Mouse (Mus musculus): ENCODE results near the gene Tyro3. TPM values are rescaled to one million over a fixed set of nuclear protein-coding genes. Genes with fewer than 3 reads are reported as not detected.

Gene Tyro3
- total RNA-seq, 4 experiments from 2014 or later, result 86.0 to 95.4 (median 91.3) TPM

DNA sequence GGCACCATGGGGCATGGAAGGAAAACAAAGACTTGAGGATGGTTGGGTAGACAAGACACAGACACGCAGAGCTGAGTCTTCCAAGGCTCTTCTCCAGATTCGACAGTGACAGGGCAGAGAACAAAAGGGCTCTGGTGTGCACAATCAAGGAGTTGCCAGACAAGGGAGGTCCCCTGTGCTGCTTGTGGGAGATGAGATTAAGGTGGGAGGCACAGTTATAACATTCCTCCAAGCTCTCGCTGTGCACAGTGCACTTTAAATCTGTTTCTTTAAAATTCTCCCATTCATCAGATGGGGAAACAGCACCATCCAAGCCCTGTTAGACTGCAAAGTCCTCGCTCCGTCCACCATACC, 6.7 kb downstream of the Tyro3 start:
- DNase-seq (ENCODE audit: low spot score in 2 of 2), result no peak

DNA sequence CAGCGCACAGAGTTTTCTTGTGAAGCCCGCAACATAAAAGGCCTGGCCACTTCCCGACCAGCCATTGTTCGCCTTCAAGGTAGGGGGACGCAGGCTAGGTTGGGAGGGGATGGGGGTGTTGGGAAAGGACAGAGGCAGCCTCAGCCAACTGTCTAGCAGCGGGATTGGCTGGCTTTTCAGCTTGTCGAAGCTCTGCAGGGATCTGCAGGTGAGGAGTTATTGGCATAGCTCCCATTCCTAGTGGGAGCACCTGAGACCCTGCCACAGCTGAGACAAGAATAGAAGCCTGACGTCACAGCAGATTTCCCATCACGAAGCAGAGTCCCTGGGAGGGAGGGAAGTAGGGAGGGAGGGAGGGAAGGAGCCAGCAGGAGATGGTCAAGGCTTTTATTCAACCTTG, 7.2 kb downstream of the Tyro3 start:
- no peak for DNase-seq (ENCODE audit: low spot score in 2 of 2)

DNA sequence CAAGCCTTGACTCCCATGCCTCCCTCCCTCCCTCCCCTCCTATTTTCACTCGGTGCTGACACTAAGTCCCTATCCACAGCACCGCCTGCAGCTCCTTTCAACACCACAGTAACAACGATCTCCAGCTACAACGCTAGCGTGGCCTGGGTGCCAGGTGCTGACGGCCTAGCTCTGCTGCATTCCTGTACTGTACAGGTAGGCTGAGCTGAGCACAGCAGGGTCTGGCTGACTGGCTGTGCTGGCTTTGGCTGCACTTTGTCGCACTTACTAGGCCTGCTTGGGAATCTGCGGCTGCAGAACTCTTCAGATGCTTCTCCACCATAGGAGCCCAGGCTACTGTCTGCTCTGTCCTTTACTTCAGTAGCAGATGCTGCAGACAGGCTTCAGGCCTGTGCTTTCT, 8.0 kb downstream of the Tyro3 start:
- DNase-seq (ENCODE audit: low spot score in 2 of 2), result no peak

DNA sequence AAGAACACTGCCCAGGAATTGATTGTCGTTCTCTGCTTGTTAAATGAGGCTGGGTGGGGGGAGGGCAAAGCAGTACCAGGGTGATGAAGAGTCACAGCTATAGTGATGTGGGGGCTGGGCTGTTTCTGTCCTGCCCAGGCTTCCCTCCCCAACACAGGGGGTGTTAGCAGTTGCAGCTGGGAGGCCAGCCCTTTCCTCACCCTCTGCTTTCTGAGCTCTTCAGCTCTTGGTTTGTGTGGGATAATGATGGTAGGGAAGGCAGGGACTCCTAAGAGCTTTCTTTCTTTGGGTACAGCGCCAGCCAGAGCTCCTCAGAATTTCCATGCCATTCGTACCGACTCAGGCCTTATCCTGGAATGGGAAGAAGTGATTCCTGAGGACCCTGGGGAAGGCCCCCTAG, 10.9 kb downstream of the Tyro3 start:
- no peak for DNase-seq (ENCODE audit: low spot score in 2 of 2)

DNA sequence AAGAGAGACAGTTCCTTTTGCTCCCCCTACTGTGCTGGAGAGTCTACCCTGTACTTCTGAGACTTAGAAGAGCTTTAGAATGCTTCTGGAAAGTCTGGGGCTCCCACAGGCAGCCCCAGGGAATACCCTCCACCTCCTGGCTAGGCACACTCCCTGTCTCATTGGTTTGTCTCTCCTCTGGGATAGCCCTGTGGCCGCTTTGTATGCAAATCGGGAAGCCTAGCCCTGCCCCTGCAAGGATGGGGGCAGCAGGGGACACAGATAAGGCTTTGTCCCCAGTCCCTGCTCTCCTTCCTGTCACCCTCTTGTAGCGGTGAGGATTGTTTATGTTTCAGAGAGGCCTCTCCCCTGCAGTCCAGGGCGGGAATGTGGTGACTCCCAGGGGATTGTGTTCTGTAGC, 11.3 kb downstream of the Tyro3 start:
- no peak for DNase-seq (ENCODE audit: low spot score in 2 of 2)

DNA sequence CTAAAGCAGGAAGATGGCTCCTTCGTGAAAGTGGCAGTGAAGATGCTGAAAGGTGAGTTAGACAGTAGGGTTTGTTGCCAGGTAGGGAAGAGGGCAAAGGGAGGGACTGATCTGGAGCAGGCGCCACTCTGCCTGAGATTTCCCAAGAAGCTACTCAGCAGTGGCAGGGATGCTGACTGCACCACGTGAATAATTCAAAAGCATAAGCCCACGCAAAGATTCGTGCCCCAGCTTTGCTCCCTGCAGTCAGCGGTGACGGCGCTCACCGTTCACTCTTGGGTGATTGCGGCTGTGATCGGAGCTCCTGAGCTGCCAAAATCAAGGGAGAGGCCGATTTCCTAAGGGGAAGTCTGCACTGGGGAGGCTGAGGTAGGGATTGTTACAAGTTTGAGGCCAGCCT, 13.4 kb downstream of the Tyro3 start:
- DNase-seq (ENCODE audit: low spot score in 2 of 2), result no peak

DNA sequence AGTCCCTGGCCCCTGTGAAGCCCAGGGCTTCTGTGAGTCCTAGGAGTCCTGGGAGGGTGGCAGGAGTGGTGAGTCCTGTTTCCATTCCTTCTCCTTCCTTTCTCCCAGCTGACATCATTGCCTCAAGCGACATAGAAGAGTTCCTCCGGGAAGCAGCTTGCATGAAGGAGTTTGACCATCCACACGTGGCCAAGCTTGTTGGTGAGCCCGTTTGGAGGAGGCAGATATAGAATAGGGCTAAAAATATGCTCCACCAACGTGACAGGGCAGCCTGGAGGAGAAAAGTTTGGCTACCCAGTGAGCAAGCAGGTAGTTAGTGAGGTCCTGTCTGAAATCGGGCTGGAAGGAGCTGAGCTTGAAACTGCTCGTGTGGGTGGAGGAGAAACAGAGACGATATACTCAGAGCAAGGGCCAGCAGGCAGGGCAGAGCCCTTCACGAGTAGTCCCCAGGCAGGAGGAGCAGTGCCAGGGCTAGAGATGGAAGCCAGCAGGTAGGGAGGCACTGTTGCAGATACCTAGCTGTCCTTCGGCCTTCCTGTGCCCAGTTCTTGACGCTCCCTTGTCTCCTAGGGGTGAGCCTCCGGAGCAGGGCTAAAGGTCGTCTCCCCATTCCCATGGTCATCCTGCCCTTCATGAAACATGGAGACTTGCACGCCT, 14.1 kb downstream of the Tyro3 start:
- no peak for DNase-seq (ENCODE audit: low spot score in 2 of 2)

DNA sequence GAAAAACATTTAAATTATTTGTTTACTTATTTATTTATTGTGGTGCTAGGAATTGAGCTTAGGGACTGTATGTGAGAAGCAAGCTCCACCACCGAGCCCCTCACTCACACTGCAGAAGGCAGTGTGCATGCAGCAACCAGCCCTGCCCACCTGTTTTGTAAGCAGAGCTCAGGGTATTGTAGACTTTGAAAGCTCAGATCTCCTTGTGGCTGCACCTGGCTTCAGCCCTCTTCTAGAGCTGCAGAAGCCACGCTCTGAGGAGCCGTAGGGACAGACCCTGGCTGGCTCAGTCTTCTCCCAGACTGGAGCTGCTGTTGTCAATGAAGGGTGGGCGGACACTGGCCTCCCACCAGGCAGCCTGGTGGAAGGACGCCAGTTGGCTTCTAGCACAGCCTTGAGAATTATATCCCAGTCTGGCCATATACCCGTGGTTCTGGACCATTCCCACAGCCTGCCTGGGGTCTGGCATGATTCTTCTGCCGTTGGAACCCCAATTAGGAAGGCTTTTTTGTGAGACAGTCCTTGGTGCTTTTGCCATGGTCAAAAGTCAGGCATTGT, 16.9 kb downstream of the Tyro3 start:
- peak; percentile 71 to 77 for DNase-seq (ENCODE audit: low spot score in 2 of 2)

DNA sequence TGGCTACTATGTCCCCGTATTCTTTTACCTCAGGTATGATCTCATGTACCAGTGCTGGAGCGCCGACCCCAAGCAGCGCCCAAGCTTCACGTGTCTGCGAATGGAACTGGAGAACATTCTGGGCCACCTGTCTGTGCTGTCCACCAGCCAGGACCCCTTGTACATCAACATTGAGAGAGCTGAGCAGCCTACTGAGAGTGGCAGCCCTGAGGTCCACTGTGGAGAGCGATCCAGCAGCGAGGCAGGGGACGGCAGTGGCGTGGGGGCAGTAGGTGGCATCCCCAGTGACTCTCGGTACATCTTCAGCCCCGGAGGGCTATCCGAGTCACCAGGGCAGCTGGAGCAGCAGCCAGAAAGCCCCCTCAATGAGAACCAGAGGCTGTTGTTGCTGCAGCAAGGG, 19.1 kb downstream of the Tyro3 start:
- no peak for DNase-seq (ENCODE audit: low spot score in 2 of 2)

DNA sequence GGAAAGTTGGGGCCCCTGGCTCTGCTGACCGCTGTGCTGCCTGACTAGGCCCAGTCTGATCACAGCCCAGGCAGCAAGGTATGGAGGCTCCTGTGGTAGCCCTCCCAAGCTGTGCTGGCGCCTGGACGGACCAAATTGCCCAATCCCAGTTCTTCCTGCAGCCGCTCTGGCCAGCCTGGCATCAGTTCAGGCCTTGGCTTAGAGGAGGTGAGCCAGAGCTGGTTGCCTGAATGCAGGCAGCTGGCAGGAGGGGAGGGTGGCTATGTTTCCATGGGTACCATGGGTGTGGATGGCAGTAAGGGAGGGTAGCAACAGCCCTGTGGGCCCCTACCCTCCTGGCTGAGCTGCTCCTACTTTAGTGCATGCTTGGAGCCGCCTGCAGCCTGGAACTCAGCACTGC, 19.5 kb downstream of the Tyro3 start:
- DNase-seq (ENCODE audit: low spot score in 2 of 2), result peak in 1 of 2 experiments; percentile 72

DNA sequence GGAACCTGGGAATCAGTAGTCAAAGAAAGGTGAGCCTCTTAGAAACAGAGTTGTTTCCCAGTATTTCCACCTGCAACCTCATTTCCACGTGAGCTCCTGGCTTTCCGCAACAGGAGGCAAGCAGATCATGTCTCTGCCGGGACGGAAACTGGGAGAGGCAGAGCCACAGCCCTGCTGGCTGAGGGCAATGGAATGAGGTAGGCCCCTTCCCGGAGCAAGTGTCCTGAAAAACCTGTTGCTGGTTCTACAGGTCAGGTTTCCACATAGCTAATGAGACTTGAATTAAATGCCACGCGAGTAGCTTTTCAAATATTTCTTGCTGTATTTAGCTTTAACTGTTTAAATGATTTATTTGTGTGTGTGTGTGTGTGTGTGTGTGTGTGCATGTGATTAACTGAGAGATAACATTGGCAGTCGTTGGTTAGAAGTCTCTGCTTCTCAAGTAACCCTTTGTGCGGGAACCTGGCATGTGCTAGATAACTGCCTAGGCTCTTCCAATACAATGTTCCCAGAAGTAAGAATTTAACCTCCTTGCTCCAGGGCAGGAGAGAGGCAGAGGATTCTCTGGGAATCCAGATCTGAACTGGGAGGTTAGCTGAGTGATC, 21.2 kb downstream of the Tyro3 start:
- DNase-seq (ENCODE audit: low spot score in 2 of 2), result no peak

DNA sequence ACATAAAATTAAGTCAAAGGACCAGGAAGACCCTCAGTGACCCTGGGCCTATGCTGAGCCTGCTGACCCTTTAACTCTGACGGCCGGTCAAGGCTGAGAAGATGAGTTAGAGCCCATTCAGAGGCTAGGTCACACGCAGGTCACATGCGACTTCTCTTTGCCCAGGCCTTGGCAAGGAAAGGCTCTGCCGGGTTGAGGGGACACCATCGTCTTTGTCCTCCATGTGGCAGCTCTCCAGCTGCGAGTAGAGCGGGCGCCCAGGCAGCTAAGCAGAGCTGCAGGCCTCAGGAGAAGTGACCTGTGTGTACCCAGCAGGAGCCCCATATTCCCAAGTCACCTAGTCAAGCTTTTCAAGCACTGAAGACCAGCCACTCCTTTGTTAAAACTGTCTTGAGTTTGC, 23.6 kb downstream of the Tyro3 start:
- peak; percentile 71 to 81 for DNase-seq (ENCODE audit: low spot score in 2 of 2)

DNA sequence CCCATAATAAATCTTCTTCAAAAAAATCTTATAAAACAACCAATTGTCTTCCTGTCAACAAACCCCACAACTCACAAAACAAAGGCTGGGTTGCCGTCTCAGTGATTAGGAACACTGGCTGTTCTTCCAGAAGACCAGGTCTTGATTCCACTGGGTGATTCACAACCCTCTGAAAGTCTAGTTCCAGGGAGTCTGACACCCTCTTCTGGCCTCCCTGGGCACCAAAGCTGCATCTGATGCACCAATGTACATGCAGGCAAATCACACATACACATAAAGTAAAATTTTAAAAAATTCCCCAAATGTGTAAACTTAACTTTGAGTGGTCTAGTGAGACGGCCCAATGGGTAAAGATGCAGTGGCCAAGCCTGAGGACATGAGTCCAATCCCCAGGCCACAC, 33.0 kb downstream of the Tyro3 start:
- DNase-seq (ENCODE audit: low spot score in 2 of 2), result no peak

DNA sequence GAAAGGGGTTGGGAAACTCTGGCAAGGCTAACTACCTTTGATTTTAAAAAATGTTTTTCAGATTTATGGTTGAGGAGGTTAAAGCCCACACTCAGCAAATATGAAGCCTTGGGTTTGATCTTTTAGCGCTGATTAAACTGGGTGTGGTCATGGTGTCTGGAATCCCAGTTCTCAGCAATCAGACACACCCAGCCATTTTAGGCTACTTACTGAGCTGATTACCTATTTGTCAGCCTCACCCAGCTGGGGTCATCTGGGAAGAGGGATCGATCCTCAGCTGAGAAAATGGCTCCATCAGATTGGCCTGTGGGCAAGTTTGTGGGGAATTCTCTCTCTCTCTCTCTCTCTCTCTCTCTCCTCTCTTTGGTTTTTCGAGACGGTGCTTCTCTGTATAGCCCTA, 36.7 kb downstream of the Tyro3 start:
- DNase-seq (ENCODE audit: low spot score in 2 of 2), result no peak

DNA sequence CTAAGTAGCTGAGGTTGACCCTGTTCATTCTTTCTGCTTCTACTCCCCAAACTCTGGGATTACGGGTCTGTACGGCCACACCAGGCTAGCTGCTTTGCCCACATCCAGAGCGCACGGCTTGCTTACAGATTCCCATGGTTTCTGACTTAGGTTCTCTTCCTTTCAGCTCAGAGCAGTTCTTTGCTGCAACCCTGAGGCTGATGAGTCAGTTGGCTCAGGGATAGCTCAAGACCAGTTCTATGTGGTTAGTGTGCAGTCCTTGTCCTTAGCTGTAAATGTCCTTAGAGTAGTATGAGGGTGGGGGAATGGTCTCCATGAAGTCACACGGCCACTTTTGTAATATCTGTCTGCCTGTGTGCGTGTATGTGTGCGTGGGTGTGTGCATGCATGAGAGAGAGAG, 40.1 kb downstream of the Tyro3 start:
- no peak for DNase-seq (ENCODE audit: low spot score in 2 of 2)

DNA sequence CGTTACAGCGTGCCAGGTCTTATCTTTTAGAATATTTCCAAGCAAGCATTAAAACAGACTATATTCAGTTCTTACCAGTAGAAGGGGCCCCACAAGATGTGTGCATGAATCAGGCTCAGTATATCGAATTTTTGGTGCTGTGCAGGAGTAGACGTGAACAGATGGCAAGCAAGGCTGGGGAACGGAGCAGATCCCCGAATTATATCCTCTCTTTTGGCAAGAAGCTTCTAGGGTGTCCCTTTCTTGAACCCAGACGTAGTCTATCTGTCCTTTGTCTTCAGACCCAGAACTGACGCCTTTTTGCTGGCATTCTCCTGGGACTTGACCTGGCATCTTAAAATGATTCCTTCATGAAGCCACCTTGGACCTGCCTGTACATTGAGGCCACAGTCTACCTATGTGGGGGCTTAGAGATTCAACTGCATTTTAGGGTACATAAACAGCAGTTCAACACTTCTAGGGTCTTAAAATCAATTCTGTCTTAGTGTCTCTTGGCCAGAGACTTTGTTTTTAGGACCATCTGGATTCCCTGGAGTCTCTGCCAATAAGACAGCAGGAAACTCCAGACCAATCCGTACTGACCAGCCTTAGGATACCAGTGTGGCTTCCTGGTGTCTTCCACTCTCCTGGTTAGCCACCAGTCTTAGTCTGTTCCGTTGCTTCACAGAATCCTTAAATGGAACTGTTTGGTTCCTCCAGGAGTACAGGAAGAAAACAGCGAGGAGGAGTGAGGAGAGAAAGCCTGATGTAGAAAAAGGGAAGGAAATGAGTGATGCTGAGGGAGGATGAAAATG, 41.0 kb downstream of the Tyro3 start:
- no peak for DNase-seq (ENCODE audit: low spot score in 2 of 2)

DNA sequence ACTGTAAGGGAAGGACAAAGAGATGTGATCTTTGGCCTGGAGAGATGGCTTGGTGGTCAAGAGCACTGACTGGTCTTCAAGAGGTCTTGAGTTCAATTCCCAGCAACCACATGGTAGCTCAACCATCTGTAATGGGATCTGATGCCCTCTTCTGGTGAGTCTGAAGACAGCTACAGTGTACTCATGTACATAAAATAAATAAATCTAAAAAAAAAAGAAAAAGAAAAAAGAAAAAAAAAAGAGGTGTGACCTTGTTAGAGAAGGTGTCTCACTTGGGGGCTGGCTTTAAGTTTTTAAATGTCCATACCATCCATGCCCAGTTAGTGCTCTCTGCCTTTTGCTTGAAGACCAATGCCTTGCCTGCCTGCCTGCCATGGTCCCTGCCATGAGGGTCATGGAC, 42.5 kb downstream of the Tyro3 start:
- no peak for DNase-seq (ENCODE audit: low spot score in 2 of 2)

DNA sequence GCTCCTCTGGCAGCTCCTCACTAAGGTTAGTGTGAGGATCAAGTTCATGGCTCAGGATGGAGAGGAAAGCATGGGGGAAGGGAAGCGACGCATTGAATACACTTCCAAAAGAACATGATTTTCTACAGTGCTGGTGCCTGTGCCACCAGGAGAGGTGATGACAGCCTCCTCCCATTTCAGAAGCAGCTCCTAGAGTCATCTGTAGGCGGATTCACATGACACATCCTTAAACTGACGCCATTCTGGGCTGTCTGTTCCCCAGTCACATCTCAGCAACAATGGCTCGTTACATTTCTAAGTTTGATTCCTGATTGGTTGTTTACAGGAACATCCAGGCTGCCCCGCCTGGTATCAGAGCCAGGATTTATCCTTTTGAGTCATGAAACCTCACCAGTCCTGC, 44.5 kb downstream of the Tyro3 start:
- peak; percentile 17 to 22 for DNase-seq (ENCODE audit: low spot score in 2 of 2)

DNA sequence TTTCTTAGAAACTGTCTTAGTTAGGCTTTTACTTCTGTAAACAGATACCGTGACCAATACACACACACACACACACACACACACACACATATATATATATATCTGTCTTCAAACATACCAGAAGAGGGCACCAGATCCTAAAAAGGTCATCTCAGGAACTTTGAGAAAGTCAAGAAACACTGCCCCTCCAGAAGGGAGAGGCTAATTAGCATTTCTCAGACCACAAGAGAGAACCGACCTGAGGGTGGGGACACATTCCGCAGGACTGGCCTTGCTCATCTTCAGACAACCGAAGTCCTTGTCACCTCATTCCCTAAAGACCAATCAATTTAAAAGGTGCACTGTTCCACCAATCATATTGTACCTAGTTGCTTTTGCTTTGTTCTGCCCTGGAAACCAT, 46.0 kb downstream of the Tyro3 start:
- DNase-seq (ENCODE audit: low spot score in 2 of 2), result no peak

DNA sequence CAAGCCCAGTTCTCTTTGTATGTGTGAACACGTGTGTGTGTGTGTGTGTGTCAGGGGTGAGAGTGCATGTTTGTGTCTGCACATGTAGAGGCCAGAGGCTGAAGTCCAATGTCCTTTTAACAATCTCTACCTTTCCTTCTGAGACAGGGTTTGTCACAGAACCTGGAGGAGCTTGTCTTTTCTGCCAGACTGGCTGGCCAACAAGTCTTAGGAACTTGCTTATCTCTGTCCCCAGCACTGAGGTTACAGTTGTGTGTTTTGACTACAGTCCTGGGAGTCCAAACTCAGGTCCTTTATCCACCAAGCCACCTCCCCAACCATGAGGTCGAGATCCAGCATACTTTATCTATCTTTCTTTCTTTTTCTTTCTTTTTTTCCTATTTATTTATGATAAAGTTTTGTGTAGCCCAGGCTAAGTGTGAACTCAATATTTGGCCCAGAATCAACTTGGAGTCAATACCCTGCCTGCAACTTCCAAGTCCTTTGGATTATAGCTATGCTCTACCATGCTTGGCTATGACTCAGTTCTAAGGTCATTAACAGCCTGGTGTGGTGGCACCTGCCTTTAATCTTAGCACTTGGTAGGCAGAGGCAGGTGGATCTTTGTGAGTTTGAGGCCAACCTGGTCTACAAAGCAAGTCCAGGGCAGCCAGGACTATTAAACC, 48.5 kb downstream of the Tyro3 start:
- DNase-seq (ENCODE audit: low spot score in 2 of 2), result no peak

DNA sequence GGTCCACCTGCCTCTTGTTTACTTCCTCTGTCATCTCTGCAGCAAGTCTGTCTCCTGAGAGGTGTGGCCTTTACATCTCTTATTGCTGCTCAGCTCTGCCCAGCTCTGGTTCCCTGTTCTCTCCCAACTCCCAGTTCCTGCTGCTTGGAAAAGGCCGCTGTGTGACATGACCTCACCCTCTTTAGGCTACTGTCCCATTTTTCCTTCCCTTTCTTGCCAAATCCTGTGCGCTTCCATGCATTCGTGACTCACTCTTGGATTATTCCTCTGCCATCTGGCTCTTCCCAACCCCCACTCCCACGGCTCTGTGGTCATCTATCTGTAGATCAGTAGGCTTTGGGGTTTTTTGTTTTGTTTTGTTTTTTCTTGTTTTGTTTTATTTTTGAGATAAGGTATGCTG, 49.4 kb downstream of the Tyro3 start:
- peak in 1 of 2 experiments; percentile 20 for DNase-seq (ENCODE audit: low spot score in 2 of 2)

DNA sequence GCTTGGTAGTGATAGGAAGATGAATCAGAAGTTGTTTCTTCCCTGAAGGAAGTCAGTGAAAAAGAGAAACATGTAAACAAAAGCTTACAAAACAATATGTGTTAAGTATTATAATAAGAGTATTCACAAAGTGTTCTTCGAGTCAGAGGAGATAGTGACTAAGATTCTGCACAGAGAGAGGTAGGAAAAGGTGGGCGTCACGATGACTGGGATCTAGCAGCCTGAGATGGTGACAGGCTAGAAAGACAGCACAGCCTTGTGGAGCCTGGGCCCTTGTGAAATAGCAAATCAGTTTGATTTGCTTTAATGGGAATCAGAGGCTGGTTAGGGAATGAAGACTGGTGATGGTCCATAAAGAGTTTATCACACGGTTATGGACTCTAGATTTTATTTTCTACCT, 56.3 kb downstream of the Tyro3 start:
- DNase-seq (ENCODE audit: low spot score in 2 of 2), result no peak

Data from layer of hippocampus, adult 8-10 months (tissue).